Mouse (Mus musculus) embryonic fibroblast, embryonic 13.5 days (primary cell): ENCODE data around the gene Plcd3.

Experiments
- CTCF ChIP-seq: IDR thresholded peaks from 2 replicates; pipeline ENCODE4 v1.5.1; 2011; ENCODE audit warnings: mild to moderate bottlenecking, control low read depth, low read length, moderate library complexity, borderline replicate concordance; ENCODE audit not compliant: insufficient read depth
- POLR2A ChIP-seq: IDR thresholded peaks from 2 replicates; pipeline ENCODE4 v1.6.1; 2011; ENCODE audit warnings: low read depth, mild to moderate bottlenecking, control low read depth, low read length, moderate library complexity

- TF ChIP-seq CTCF (no peak), POLR2A (no peak)
Observed at GRCm38 (mm10) chr11:103147766-103148165, 46.3 kb upstream of the Plcd3 start.
